Mouse (Mus musculus): Measurements from ENCODE around the gene Sgce. TPM values are rescaled to one million over a fixed set of nuclear protein-coding genes. Genes with fewer than 3 reads are reported as not detected.

Gene Sgce
- total and polyA plus RNA-seq, 3 experiments, result 0.33 TPM; not detected in 2

GRCm38 (mm10) chr6:4739522-4740355 lies 7.3 kb downstream of the Sgce start:
- Histone ChIP-seq H3K9me3 (replicated peaks) (no peaks in the 10 kb centered on the region), H3K4me3 (ENCODE audit: low read depth, low read length) (no peak overlapping the region), H3K36me3 (replicated peaks) (no peaks in the 10 kb centered on the region), H3K27me3 (ENCODE audit: insufficient read depth, low read length) (peaks cover 36% of the 10 kb centered on the region), H3K4me1 (ENCODE audit: insufficient read depth, low read depth, low read length) (no peaks in the 10 kb centered on the region)
- ATAC-seq (ENCODE audit: extremely low read depth, insufficient number of reproducible peaks, low FRiP score, poor library complexity, severe bottlenecking), result no peak
- TF ChIP-seq TAL1 (conservative IDR thresholded peaks at IDR 0.05; ENCODE audit: low read depth, low read length), result no peak
- TF ChIP-seq GATA2 (IDR thresholded peaks at IDR 0.05; ENCODE audit: borderline replicate concordance, low read depth, low read length), result no peak
- no peak for TF ChIP-seq POLR2AphosphoS5 (IDR thresholded peaks at IDR 0.05; ENCODE audit: insufficient replicate concordance, low read depth, low read length)
- no peak for TF ChIP-seq CTCF (IDR thresholded peaks at IDR 0.05; ENCODE audit: low read depth, low read length)
- no peak for TF ChIP-seq GATA1 (IDR thresholded peaks at IDR 0.05; ENCODE audit: borderline replicate concordance, low read length)
- no peak for DNase-seq (ENCODE audit: low spot score)

GRCm38 (mm10) chr6:4738717-4739116 lies 8.3 kb downstream of the Sgce start:
- H3K36me3 ChIP-seq (replicated peaks), result no peaks in the 10 kb centered on the region
- ATAC-seq (ENCODE audit: extremely low read depth, insufficient number of reproducible peaks, low FRiP score, poor library complexity, severe bottlenecking) (no peak), DNase-seq (ENCODE audit: low spot score) (no peak)
- peaks cover 36% of the 10 kb centered on the region for H3K27me3 ChIP-seq (ENCODE audit: insufficient read depth, low read length)
- no peaks in the 10 kb centered on the region for H3K4me1 ChIP-seq (ENCODE audit: insufficient read depth, low read depth, low read length)
- TF ChIP-seq POLR2AphosphoS5 (IDR thresholded peaks at IDR 0.05; ENCODE audit: insufficient replicate concordance, low read depth, low read length), result no peak
- TF ChIP-seq GATA1 (IDR thresholded peaks at IDR 0.05; ENCODE audit: borderline replicate concordance, low read length), result no peak
- no peak for TF ChIP-seq TAL1 (conservative IDR thresholded peaks at IDR 0.05; ENCODE audit: low read depth, low read length)
- no peak for TF ChIP-seq GATA2 (IDR thresholded peaks at IDR 0.05; ENCODE audit: borderline replicate concordance, low read depth, low read length)
- H3K9me3 ChIP-seq (replicated peaks), result no peaks in the 10 kb centered on the region
- no peak overlapping the region for H3K4me3 ChIP-seq (ENCODE audit: low read depth, low read length)

- no peaks in the 10 kb centered on the region for H3K9me3 ChIP-seq (replicated peaks)
- H3K27me3 ChIP-seq (ENCODE audit: insufficient read depth, low read length), result peaks cover 36% of the 10 kb centered on the region
- no peaks in the 10 kb centered on the region for H3K4me1 ChIP-seq (ENCODE audit: insufficient read depth, low read depth, low read length)
- no peak overlapping the region for H3K4me3 ChIP-seq (ENCODE audit: low read depth, low read length)
- no peak for ATAC-seq (ENCODE audit: extremely low read depth, insufficient number of reproducible peaks, low FRiP score, poor library complexity, severe bottlenecking)
- no peak for DNase-seq (ENCODE audit: low spot score)
- no peaks in the 10 kb centered on the region for H3K36me3 ChIP-seq (replicated peaks)
- TF ChIP-seq TAL1 (conservative IDR thresholded peaks at IDR 0.05; ENCODE audit: low read depth, low read length) (no peak), CTCF (IDR thresholded peaks at IDR 0.05; ENCODE audit: low read depth, low read length) (no peak), GATA2 (IDR thresholded peaks at IDR 0.05; ENCODE audit: borderline replicate concordance, low read depth, low read length) (no peak), GATA1 (IDR thresholded peaks at IDR 0.05; ENCODE audit: borderline replicate concordance, low read length) (no peak), POLR2AphosphoS5 (IDR thresholded peaks at IDR 0.05; ENCODE audit: insufficient replicate concordance, low read depth, low read length) (no peak)
Measured at GRCm38 (mm10) chr6:4738034-4738629, 8.9 kb downstream of the Sgce start.

GRCm38 (mm10) chr6:4736372-4736771 lies 10.6 kb downstream of the Sgce start:
- no peak overlapping the region for H3K4me3 ChIP-seq (ENCODE audit: low read depth, low read length)
- TF ChIP-seq CTCF (IDR thresholded peaks at IDR 0.05; ENCODE audit: low read depth, low read length) (no peak), GATA2 (IDR thresholded peaks at IDR 0.05; ENCODE audit: borderline replicate concordance, low read depth, low read length) (no peak), GATA1 (IDR thresholded peaks at IDR 0.05; ENCODE audit: borderline replicate concordance, low read length) (no peak), TAL1 (conservative IDR thresholded peaks at IDR 0.05; ENCODE audit: low read depth, low read length) (no peak), POLR2AphosphoS5 (IDR thresholded peaks at IDR 0.05; ENCODE audit: insufficient replicate concordance, low read depth, low read length) (no peak)
- DNase-seq (ENCODE audit: low spot score) (no peak), ATAC-seq (ENCODE audit: extremely low read depth, insufficient number of reproducible peaks, low FRiP score, poor library complexity, severe bottlenecking) (no peak)
- no peaks in the 10 kb centered on the region for H3K4me1 ChIP-seq (ENCODE audit: insufficient read depth, low read depth, low read length)
- H3K27me3 ChIP-seq (ENCODE audit: insufficient read depth, low read length), result peaks cover 33% of the 10 kb centered on the region
- H3K36me3 ChIP-seq (replicated peaks), result no peaks in the 10 kb centered on the region
- no peaks in the 10 kb centered on the region for H3K9me3 ChIP-seq (replicated peaks)

GRCm38 (mm10) chr6:4733208-4733607 lies 13.8 kb downstream of the Sgce start:
- DNase-seq (ENCODE audit: low spot score) (no peak), ATAC-seq (ENCODE audit: extremely low read depth, insufficient number of reproducible peaks, low FRiP score, poor library complexity, severe bottlenecking) (no peak)
- no peaks in the 10 kb centered on the region for H3K4me1 ChIP-seq (ENCODE audit: insufficient read depth, low read depth, low read length)
- H3K27me3 ChIP-seq (ENCODE audit: insufficient read depth, low read length), result peaks cover 19% of the 10 kb centered on the region
- TF ChIP-seq POLR2AphosphoS5 (IDR thresholded peaks at IDR 0.05; ENCODE audit: insufficient replicate concordance, low read depth, low read length), result no peak
- no peak overlapping the region for H3K4me3 ChIP-seq (ENCODE audit: low read depth, low read length)
- H3K9me3 ChIP-seq (replicated peaks), result no peaks in the 10 kb centered on the region
- no peaks in the 10 kb centered on the region for H3K36me3 ChIP-seq (replicated peaks)

GRCm38 (mm10) chr6:4731675-4732074 lies 15.3 kb downstream of the Sgce start:
- H3K4me1 ChIP-seq (ENCODE audit: insufficient read depth, low read depth, low read length), result no peaks in the 10 kb centered on the region
- H3K4me3 ChIP-seq (ENCODE audit: low read depth, low read length), result no peak overlapping the region
- ATAC-seq (ENCODE audit: extremely low read depth, insufficient number of reproducible peaks, low FRiP score, poor library complexity, severe bottlenecking) (no peak), DNase-seq (ENCODE audit: low spot score) (no peak)
- H3K9me3 ChIP-seq (replicated peaks), result no peaks in the 10 kb centered on the region
- TF ChIP-seq GATA1 (IDR thresholded peaks at IDR 0.05; ENCODE audit: borderline replicate concordance, low read length), result no peak
- H3K27me3 ChIP-seq (ENCODE audit: insufficient read depth, low read length), result peaks cover 13% of the 10 kb centered on the region; the same call in 1 of the 2 replicates
- H3K36me3 ChIP-seq (replicated peaks), result no peaks in the 10 kb centered on the region
